Mouse (Mus musculus) CD4-positive helper T cell, adult 2 months (primary cell): Measurements from ENCODE around the gene Fut9.

ENCODE experiments used
- DNase-seq: peaks from one replicate; pipeline ENCODE4 v3.0.0-alpha.2; 2012; ENCODE audit warnings: low read depth, missing footprints, low spot score

Gene Fut9

GRCm38 (mm10) chr4:25647593-25647992 lies 152.5 kb downstream of the Fut9 start:
- DNase-seq, result no peak

- no peak for DNase-seq
Measured at GRCm38 (mm10) chr4:25645580-25645979, 154.5 kb downstream of the Fut9 start.

- DNase-seq, result no peak
Measured at GRCm38 (mm10) chr4:25641993-25642392, 158.1 kb downstream of the Fut9 start.

- DNase-seq, result no peak
Measured at GRCm38 (mm10) chr4:25633262-25633661, 166.8 kb downstream of the Fut9 start.

GRCm38 (mm10) chr4:25628113-25628512 lies 171.9 kb downstream of the Fut9 start:
- no peak for DNase-seq

GRCm38 (mm10) chr4:25627467-25627866 lies 172.6 kb downstream of the Fut9 start:
- no peak for DNase-seq

GRCm38 (mm10) chr4:25627039-25627438 lies 173.0 kb downstream of the Fut9 start:
- DNase-seq, result no peak

GRCm38 (mm10) chr4:25623176-25623575 lies 176.9 kb downstream of the Fut9 start:
- no peak for DNase-seq

- DNase-seq, result no peak
Measured at GRCm38 (mm10) chr4:25617301-25617700, 182.7 kb downstream of the Fut9 start.

- DNase-seq, result no peak
Measured at GRCm38 (mm10) chr4:25613426-25613825, 186.6 kb downstream of the Fut9 start.

GRCm38 (mm10) chr4:25610481-25610880 lies 189.6 kb downstream of the Fut9 start:
- no peak for DNase-seq

- DNase-seq, result no peak
Measured at GRCm38 (mm10) chr4:25593218-25593617, 206.8 kb downstream of the Fut9 start.
